22 mouse cellular contexts compared by ENCODE assay signal in the genomic region with DNA sequence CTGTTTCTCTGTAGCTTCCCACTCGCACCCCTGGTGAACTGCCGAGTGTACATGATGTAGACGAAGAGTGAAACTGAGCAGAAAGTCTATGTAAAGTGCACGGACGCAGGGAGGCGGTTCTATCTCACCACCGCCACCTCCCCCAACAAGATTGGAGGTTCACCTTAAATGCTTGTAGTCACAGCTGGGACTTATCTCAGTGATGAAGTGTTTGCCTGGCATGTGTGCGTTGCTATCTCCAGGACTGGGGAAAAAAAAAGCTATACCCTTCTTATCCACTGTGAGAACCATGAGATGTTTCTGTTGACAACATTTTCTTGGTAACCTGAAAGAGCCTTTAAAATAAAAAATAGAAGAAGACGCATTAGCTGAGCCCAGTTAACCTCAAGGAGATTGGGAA. TPM values are rescaled to one million over a fixed set of nuclear protein-coding genes. Genes with fewer than 3 reads are reported as not detected.
A peak's percentile ranks its signal among the peaks of the same experiment; 100 is the strongest.
DNase-seq lines count a peak whose midpoint lies in the region; ATAC-seq lines count a peak whose summit lies in the region.
"Had no signal": no experiment of that assay in that cellular context is flagged by ENCODE, and none has a peak within 500 bp of the region (broad histone marks: within the 10 kb centered on the region; RNA-seq: fewer than 3 reads in every experiment).

No protein-coding gene starts in this region.

- H3K9ac ChIP-seq in liver, embryonic 16.5 days (ENCODE audit: low read depth, low read length), result 0 out of 2 replicates have a peak overlapping the region, but pooled peaks have one; percentile 30
- H3K9ac ChIP-seq: forebrain, embryonic 15.5 days; limb, embryonic 12.5 days; lung, embryonic 15.5 days; neural tube, embryonic 12.5 days had no signal

- peaks cover 83% of the 10 kb centered on the region for H3K4me1 ChIP-seq in erythroblast, embryonic 14.5 days (ENCODE audit: control insufficient read depth)
- peaks cover 28% of the 10 kb centered on the region for H3K4me1 ChIP-seq in liver, embryonic 16.5 days (ENCODE audit: control insufficient read depth, low read depth, low read length)
- H3K4me1 ChIP-seq: forebrain, embryonic 15.5 days; limb, embryonic 12.5 days; lung, embryonic 15.5 days; neural tube, embryonic 12.5 days had no signal

- H3K27ac ChIP-seq in liver, embryonic 16.5 days (ENCODE audit: low read length), result peak overlapping the region; percentile 81
- H3K27ac ChIP-seq: forebrain, embryonic 15.5 days; hindbrain, postnatal 0 days; limb, embryonic 12.5 days; lung, embryonic 15.5 days; neural tube, embryonic 12.5 days had no signal

- H3K36me3 ChIP-seq in erythroblast, embryonic 14.5 days (ENCODE audit: control insufficient read depth), result peaks cover 14% of the 10 kb centered on the region
- H3K36me3 ChIP-seq in liver, embryonic 16.5 days (ENCODE audit: control insufficient read depth, insufficient read depth), result no peaks in the 10 kb centered on the region
- H3K36me3 ChIP-seq: forebrain, embryonic 15.5 days; limb, embryonic 12.5 days; lung, embryonic 15.5 days; neural tube, embryonic 12.5 days had no signal

- DNase-seq in spleen, postnatal 36 days (ENCODE audit: low spot score in 2 of 2), result peak; percentile 30 to 48
- no peak for DNase-seq in spleen, postnatal 14 days (ENCODE audit: low spot score in 2 of 2)
- DNase-seq in embryo, embryonic 10 days (ENCODE audit: low spot score), result no peak
- no peak for DNase-seq in urinary bladder, adult 18-20 months (ENCODE audit: low spot score in 2 of 2)
- no peak for DNase-seq in gastrocnemius, adult 8-10 months (ENCODE audit: low spot score in 2 of 2)
- DNase-seq: adrenal gland, adult 2 months; cerebellum, adult 11 months; cerebellum, postnatal 14 days; heart, postnatal 4 days; kidney, adult 18-20 months; kidney, postnatal 14 days; spleen, adult 18-20 months; thymus, postnatal 36 days had no signal

- H3K9me3 ChIP-seq in erythroblast, embryonic 14.5 days (ENCODE audit: control insufficient read depth, low read length), result no peaks in the 10 kb centered on the region
- no peaks in the 10 kb centered on the region for H3K9me3 ChIP-seq in liver, embryonic 16.5 days (replicated peaks; ENCODE audit: control insufficient read depth, low read length)
- H3K9me3 ChIP-seq: forebrain, embryonic 15.5 days; limb, embryonic 12.5 days; lung, embryonic 15.5 days; neural tube, embryonic 12.5 days had no signal

- H3K4me3 ChIP-seq in erythroblast, embryonic 14.5 days (replicated peaks), result peak overlapping the region; percentile 32
- 0 out of 2 replicates have a peak overlapping the region, but pooled peaks have one; percentile 31 for H3K4me3 ChIP-seq in liver, embryonic 16.5 days (ENCODE audit: low read depth, low read length)
- H3K4me3 ChIP-seq: forebrain, embryonic 15.5 days; limb, embryonic 12.5 days; lung, embryonic 15.5 days; neural tube, embryonic 12.5 days had no signal

- WGBS in liver, embryonic 16.5 days (ENCODE audit: insufficient replicate concordance), result 27% methylated on average over 9 of the region's 9 CpGs

- ATAC-seq in liver, embryonic 16.5 days (ENCODE audit: low read depth), result peak; percentile 74
- ATAC-seq: forebrain, embryonic 15.5 days; hindbrain, postnatal 0 days had no signal

- peak overlapping the region; percentile 18 for H3K4me2 ChIP-seq in liver, embryonic 16.5 days (ENCODE audit: low read depth, low read length)
- H3K4me2 ChIP-seq: forebrain, embryonic 15.5 days; limb, embryonic 12.5 days; lung, embryonic 15.5 days; neural tube, embryonic 12.5 days had no signal

- H3K27me3 ChIP-seq in erythroblast, embryonic 14.5 days (ENCODE audit: control insufficient read depth), result no peaks in the 10 kb centered on the region
- H3K27me3 ChIP-seq in liver, embryonic 16.5 days (ENCODE audit: control insufficient read depth, insufficient read depth, low read depth, low read length), result no peaks in the 10 kb centered on the region
- H3K27me3 ChIP-seq: forebrain, embryonic 15.5 days; limb, embryonic 12.5 days; lung, embryonic 15.5 days; neural tube, embryonic 12.5 days had no signal

RNA-seq across cellular contexts. Expression of a gene that starts 8.1 kb away (rescaled TPM):
- polyA plus RNA-seq in erythroblast, embryonic 14.5 days (2012), result 1.3 and 1.4 TPM in 2 replicates
- polyA plus RNA-seq in liver, embryonic 16.5 days (2015; fragmentation: Nextera tagmentation; extraction: Ambion mirVana), result 29.4 and 31.2 TPM in 2 replicates
- total RNA-seq in gastrocnemius, adult 8-10 months (2022), result 10 to 100 TPM; 19.8 to 28.9 (median 24.2) TPM

RNA-seq across cellular contexts. Expression of a gene that starts 18.7 kb away (rescaled TPM):
- polyA plus RNA-seq in erythroblast, embryonic 14.5 days (2012), result 184 and 248 TPM in 2 replicates
- 73.5 and 81.3 TPM in 2 replicates for polyA plus RNA-seq in liver, embryonic 16.5 days (2015; fragmentation: Nextera tagmentation; extraction: Ambion mirVana)
- 1 to 10 TPM; 1.4 to 2.6 (median 2.5) TPM for total RNA-seq in gastrocnemius, adult 8-10 months (2022)

RNA-seq across cellular contexts. Expression of a gene that starts 56.8 kb away (rescaled TPM):
- polyA plus RNA-seq in erythroblast, embryonic 14.5 days (2012), result not detected in 2 replicates
- polyA plus RNA-seq in liver, embryonic 16.5 days (2015; fragmentation: Nextera tagmentation; extraction: Ambion mirVana), result not detected in 2 replicates
- total RNA-seq in gastrocnemius, adult 8-10 months (2022), result not detected
- total RNA-seq: adrenal gland, adult 2 months; granulocyte monocyte progenitor cell, adult 5-6 weeks; heart, postnatal 4 days; hindbrain, postnatal 0 days; midbrain, postnatal 0 days had no signal
- polyA plus RNA-seq: adrenal gland, adult 2 months; forebrain, embryonic 15.5 days; hindbrain, postnatal 0 days; limb, embryonic 12.5 days; lung, embryonic 15.5 days; midbrain, postnatal 0 days; neural tube, embryonic 12.5 days had no signal

Comparison
In these comparisons a context has a peak if more than half of its experiments do, and no peak if none do; other contexts are left out.
1. DNase-seq: peak in spleen, postnatal 36 days (2 of 2); none in spleen, postnatal 14 days (0 of 2), embryo, embryonic 10 days (single experiment), urinary bladder, adult 18-20 months (0 of 2) and gastrocnemius, adult 8-10 months (0 of 2).
2. RNA of a gene that starts 8.1 kb away (polyA plus RNA-seq): 29.4 to 31.2 TPM in liver, embryonic 16.5 days; 1.3 to 1.4 TPM in erythroblast, embryonic 14.5 days; every median in the first group is over 10 times any median in the second.